Mouse (Mus musculus) forebrain, embryonic 11.5 days (tissue): ENCODE measurements at regions not wholly inside any gene's neighbourhood (a gene's known extent, or its start where the extent isn't known, plus 50 kb on each side); places are given as distances from the start of the nearest gene placed in this dataset.

Experiments used
- ATAC-seq: fragments of 200-750 bp; cut with Nextera tagmentation; replicated peaks from 2 replicates; pipeline ENCODE4 v1.8.0; 2017; ENCODE audit warnings: moderate TSS enrichment; ENCODE audit not compliant: low FRiP score
- DNase-seq: peaks from one replicate; pipeline ENCODE4 v3.0.0-alpha.2; 2017; ENCODE audit warnings: low spot score
- H3K27ac ChIP-seq: fragments of 300-500 bp; sonication (generic); 2 replicates; pipeline ENCODE4 v1.5.1; 2014; ENCODE audit warnings: low read depth, low read length
- H3K27me3 ChIP-seq: fragments of 300-500 bp; sonication (generic); 2 replicates; pipeline ENCODE4 v1.6.1; 2014; ENCODE audit warnings: mild to moderate bottlenecking, low read length, mixed read lengths; ENCODE audit not compliant: control insufficient read depth, insufficient read depth
- H3K36me3 ChIP-seq: fragments of 300-500 bp; sonication (generic); 2 replicates; pipeline ENCODE4 v1.6.1; 2014; ENCODE audit warnings: mild to moderate bottlenecking, low read length, moderate library complexity, mixed read lengths; ENCODE audit not compliant: control insufficient read depth, insufficient read depth
- H3K4me1 ChIP-seq: fragments of 300-500 bp; sonication (generic); replicated peaks from 2 replicates; pipeline ENCODE4 v1.6.1; 2014; ENCODE audit warnings: low read length, mixed read lengths; ENCODE audit not compliant: control insufficient read depth, insufficient read depth
- H3K4me2 ChIP-seq: fragments of 300-500 bp; sonication (generic); 2 replicates; pipeline ENCODE4 v1.6.1; 2014; ENCODE audit warnings: low read depth, mild to moderate bottlenecking, low read length, moderate library complexity, mixed read lengths; ENCODE audit not compliant: severe bottlenecking
- H3K4me3 ChIP-seq: fragments of 300-500 bp; sonication (generic); 2 replicates; pipeline ENCODE4 v1.5.1; 2014; ENCODE audit warnings: low read depth, low read length
- H3K9ac ChIP-seq: fragments of 300-500 bp; sonication (generic); 2 replicates; pipeline ENCODE4 v1.6.1; 2014; ENCODE audit warnings: low read length
- H3K9me3 ChIP-seq: fragments of 300-500 bp; sonication (generic); 2 replicates; pipeline ENCODE4 v1.6.1; 2016; ENCODE audit warnings: low read length, mixed read lengths; ENCODE audit not compliant: control insufficient read depth
- WGBS: fragments of 180-500 bp; shearing (Covaris S2); extraction: QIAGEN DNeasy Blood & Tissue Kit; methylation state at CpG from one replicate; pipeline ENCODE4 v1.1.7; 2014; 5-methylcytosine and 5-hydroxymethylcytosine counted together

GRCm38 (mm10) chr11:31520909-31521308 lies 150.8 kb downstream of the Bod1 start:
- ATAC-seq (no peak), DNase-seq (no peak)
- Histone ChIP-seq H3K27ac (no peak overlapping the region), H3K4me3 (no peak overlapping the region), H3K9ac (no peak overlapping the region), H3K36me3 (no peaks in the 10 kb centered on the region), H3K4me1 (no peaks in the 10 kb centered on the region), H3K9me3 (no peaks in the 10 kb centered on the region), H3K4me2 (no peak overlapping the region), H3K27me3 (no peaks in the 10 kb centered on the region)
- WGBS: 76% methylated on average over 4 of the region's 4 CpGs

GRCm38 (mm10) chr11:31503239-31503916 lies 133.5 kb upstream of the Stc2 start:
- WGBS: 87% methylated on average over 5 of the region's 5 CpGs
- Histone ChIP-seq H3K27me3 (no peaks in the 10 kb centered on the region), H3K9ac (no peak overlapping the region)

GRCm38 (mm10) chr11:31485429-31485828 lies 115.6 kb upstream of the Stc2 start:
- DNase-seq (no peak), ATAC-seq (no peak)
- no peaks in the 10 kb centered on the region for H3K4me1 ChIP-seq
- 79% methylated on average over 4 of the region's 4 CpGs for WGBS
- H3K27ac ChIP-seq: no peak overlapping the region
- no peak overlapping the region for H3K9ac ChIP-seq
- no peak overlapping the region for H3K4me2 ChIP-seq
- H3K9me3 ChIP-seq: no peaks in the 10 kb centered on the region
- H3K4me3 ChIP-seq: no peak overlapping the region
- H3K27me3 ChIP-seq: no peaks in the 10 kb centered on the region
- H3K36me3 ChIP-seq: no peaks in the 10 kb centered on the region

More at GRCm38 (mm10) chr11:31503239-31503916, 133.5 kb upstream of the Stc2 start:
- DNase-seq (no peak), ATAC-seq (no peak)
- Histone ChIP-seq H3K9me3 (no peaks in the 10 kb centered on the region), H3K4me2 (no peak overlapping the region), H3K27ac (no peak overlapping the region), H3K36me3 (no peaks in the 10 kb centered on the region), H3K4me3 (no peak overlapping the region), H3K4me1 (no peaks in the 10 kb centered on the region)

- ATAC-seq (no peak), DNase-seq (no peak)
- no peaks in the 10 kb centered on the region for H3K27me3 ChIP-seq
- no peak overlapping the region for H3K4me3 ChIP-seq
- no peaks in the 10 kb centered on the region for H3K36me3 ChIP-seq
- no peak overlapping the region for H3K4me2 ChIP-seq
- H3K9me3 ChIP-seq: no peaks in the 10 kb centered on the region
- WGBS: 81% methylated on average over 1 of the region's 1 CpGs
- no peaks in the 10 kb centered on the region for H3K4me1 ChIP-seq
- H3K9ac ChIP-seq: no peak overlapping the region
- H3K27ac ChIP-seq: no peak overlapping the region
Observed at GRCm38 (mm10) chr11:31481057-31481340, 111.1 kb upstream of the Stc2 start.

GRCm38 (mm10) chr11:31480225-31481056 lies 110.6 kb upstream of the Stc2 start:
- Histone ChIP-seq H3K27ac (no peak overlapping the region), H3K9ac (no peak overlapping the region), H3K4me2 (no peak overlapping the region), H3K4me3 (no peak overlapping the region), H3K4me1 (no peaks in the 10 kb centered on the region), H3K27me3 (no peaks in the 10 kb centered on the region), H3K36me3 (no peaks in the 10 kb centered on the region), H3K9me3 (no peaks in the 10 kb centered on the region)
- WGBS: 82% methylated on average over 5 of the region's 5 CpGs
- no peak for DNase-seq
- ATAC-seq: 0 out of 2 replicates have a peak, but pooled peaks have one; percentile 30

- DNase-seq (no peak), ATAC-seq (no peak)
- 91% methylated on average over 1 of the region's 1 CpGs for WGBS
- no peak overlapping the region for H3K4me3 ChIP-seq
- peaks cover 2% of the 10 kb centered on the region; the same call in 1 of the 2 replicates for H3K4me1 ChIP-seq
- H3K27ac ChIP-seq: no peak overlapping the region
- H3K27me3 ChIP-seq: no peaks in the 10 kb centered on the region
- no peak overlapping the region for H3K9ac ChIP-seq
- no peaks in the 10 kb centered on the region for H3K36me3 ChIP-seq
- H3K4me2 ChIP-seq: no peak overlapping the region
- no peaks in the 10 kb centered on the region for H3K9me3 ChIP-seq
Observed at GRCm38 (mm10) chr11:31477763-31478162, 107.9 kb upstream of the Stc2 start.

- H3K9ac ChIP-seq: no peak overlapping the region
- ATAC-seq: no peak
- DNase-seq: no peak
- no peak overlapping the region for H3K4me2 ChIP-seq
- no peak overlapping the region for H3K27ac ChIP-seq
- H3K4me1 ChIP-seq: peaks cover 2% of the 10 kb centered on the region; the same call in 1 of the 2 replicates
- H3K27me3 ChIP-seq: no peaks in the 10 kb centered on the region
- no peaks in the 10 kb centered on the region for H3K9me3 ChIP-seq
- H3K36me3 ChIP-seq: no peaks in the 10 kb centered on the region
- H3K4me3 ChIP-seq: no peak overlapping the region
- 60% methylated on average over 3 of the region's 3 CpGs for WGBS
Observed at GRCm38 (mm10) chr11:31477104-31477503, 107.2 kb upstream of the Stc2 start.

GRCm38 (mm10) chr11:31473017-31473416 lies 103.1 kb upstream of the Stc2 start:
- no peaks in the 10 kb centered on the region for H3K9me3 ChIP-seq
- ATAC-seq (no peak), DNase-seq (no peak)
- no peak overlapping the region for H3K4me2 ChIP-seq
- 55% methylated on average over 4 of the region's 4 CpGs for WGBS
- no peak overlapping the region for H3K27ac ChIP-seq
- no peaks in the 10 kb centered on the region for H3K36me3 ChIP-seq
- H3K4me3 ChIP-seq: no peak overlapping the region
- no peak overlapping the region for H3K9ac ChIP-seq
- peaks cover 2% of the 10 kb centered on the region; the same call in 1 of the 2 replicates for H3K4me1 ChIP-seq
- no peaks in the 10 kb centered on the region for H3K27me3 ChIP-seq
